Mouse (Mus musculus) neural tube, embryonic 13.5 days (tissue): ENCODE results near the gene Kcnip4. TPM values are rescaled to one million over a fixed set of nuclear protein-coding genes. Genes with fewer than 3 reads are reported as not detected.

Source experiments
- ATAC-seq: fragments of 200-750 bp; cut with Nextera tagmentation; 2 replicates; pipeline ENCODE4 v1.8.0; 2017; ENCODE audit warnings: low read depth, mild to moderate bottlenecking, moderate TSS enrichment, moderate library complexity
- H3K27ac ChIP-seq: fragments of 300-500 bp; sonication (generic); replicated peaks from 2 replicates; pipeline ENCODE4 v1.5.1; 2015; ENCODE audit warnings: moderate library complexity, mild to moderate bottlenecking, inconsistent platforms
- H3K27me3 ChIP-seq: fragments of 300-500 bp; sonication (generic); 2 replicates; pipeline ENCODE4 v1.6.1; 2015; ENCODE audit warnings: mild to moderate bottlenecking, inconsistent platforms
- H3K36me3 ChIP-seq: fragments of 300-500 bp; sonication (generic); 2 replicates; pipeline ENCODE4 v1.6.1; 2015; ENCODE audit warnings: mild to moderate bottlenecking, inconsistent platforms
- H3K4me1 ChIP-seq: fragments of 300-500 bp; sonication (generic); replicated peaks from 2 replicates; pipeline ENCODE4 v1.6.1; 2015; ENCODE audit warnings: inconsistent platforms
- H3K4me2 ChIP-seq: fragments of 300-500 bp; sonication (generic); 2 replicates; pipeline ENCODE4 v1.6.1; 2015; ENCODE audit warnings: inconsistent platforms, mild to moderate bottlenecking, moderate library complexity
- H3K4me3 ChIP-seq: fragments of 300-500 bp; sonication (generic); 2 replicates; pipeline ENCODE4 v1.5.1; 2015; ENCODE audit warnings: mild to moderate bottlenecking, inconsistent platforms
- H3K9ac ChIP-seq: fragments of 300-500 bp; sonication (generic); 2 replicates; pipeline ENCODE4 v1.6.1; 2015; ENCODE audit warnings: moderate library complexity, mild to moderate bottlenecking, inconsistent platforms
- H3K9me3 ChIP-seq: fragments of 300-500 bp; sonication (generic); 2 replicates; pipeline ENCODE4 v1.6.1; 2016; ENCODE audit warnings: inconsistent platforms
- WGBS: fragments of 180-500 bp; shearing (Covaris S2); methylation state at CpG from one replicate; pipeline ENCODE4 v1.1.7; 2015; 5-methylcytosine and 5-hydroxymethylcytosine counted together
- polyA plus RNA-seq: library from polyadenylated mRNA; unstranded; fragments of >200 nt; fragmentation: Nextera tagmentation; extraction: Ambion mirVana; gene quantifications from 2 replicates; pipeline ENCODE4 v1.2.1, GENCODE M21; 2015

Gene Kcnip4
- polyA plus RNA-seq, 1 experiment from 2014 or later = 9.1 TPM

- no peak for ATAC-seq
- Histone ChIP-seq H3K4me1 (no peaks in the 10 kb centered on the region), H3K36me3 (no peaks in the 10 kb centered on the region), H3K4me2 (no peak overlapping the region), H3K9me3 (no peaks in the 10 kb centered on the region), H3K27ac (no peak overlapping the region), H3K9ac (no peak overlapping the region), H3K4me3 (no peak overlapping the region), H3K27me3 (no peaks in the 10 kb centered on the region)
- WGBS = 61% methylated on average over 2 of the region's 2 CpGs
Measured at GRCm38 (mm10) chr5:48737640-48738039, 787.1 kb downstream of the Kcnip4 start.

GRCm38 (mm10) chr5:48718166-48718565 is 806.5 kb downstream of the Kcnip4 start:
- H3K9me3 ChIP-seq = no peaks in the 10 kb centered on the region
- H3K4me3 ChIP-seq = no peak overlapping the region
- no peaks in the 10 kb centered on the region for H3K36me3 ChIP-seq
- H3K27ac ChIP-seq = no peak overlapping the region
- no peak overlapping the region for H3K4me2 ChIP-seq
- no peaks in the 10 kb centered on the region for H3K27me3 ChIP-seq
- no peaks in the 10 kb centered on the region for H3K4me1 ChIP-seq
- ATAC-seq = no peak
- no peak overlapping the region for H3K9ac ChIP-seq

GRCm38 (mm10) chr5:48705997-48706396 is 818.7 kb downstream of the Kcnip4 start:
- Histone ChIP-seq H3K36me3 (no peaks in the 10 kb centered on the region), H3K27ac (no peak overlapping the region), H3K27me3 (no peaks in the 10 kb centered on the region), H3K9me3 (no peaks in the 10 kb centered on the region), H3K4me2 (no peak overlapping the region), H3K4me3 (no peak overlapping the region), H3K9ac (no peak overlapping the region), H3K4me1 (no peaks in the 10 kb centered on the region)
- ATAC-seq = no peak
- WGBS = 81% methylated on average over 3 of the region's 3 CpGs

GRCm38 (mm10) chr5:48687068-48687467 is 837.6 kb downstream of the Kcnip4 start:
- H3K4me3 ChIP-seq = no peak overlapping the region
- no peak overlapping the region for H3K9ac ChIP-seq
- WGBS = 87% methylated on average over 3 of the region's 3 CpGs
- no peaks in the 10 kb centered on the region for H3K27me3 ChIP-seq
- ATAC-seq = no peak
- H3K9me3 ChIP-seq = no peaks in the 10 kb centered on the region
- H3K27ac ChIP-seq = no peak overlapping the region
- H3K4me2 ChIP-seq = no peak overlapping the region
- H3K36me3 ChIP-seq = no peaks in the 10 kb centered on the region
- no peaks in the 10 kb centered on the region for H3K4me1 ChIP-seq

GRCm38 (mm10) chr5:48679733-48680595 is 844.7 kb downstream of the Kcnip4 start:
- H3K9me3 ChIP-seq = no peaks in the 10 kb centered on the region
- H3K27me3 ChIP-seq = no peaks in the 10 kb centered on the region
- H3K4me3 ChIP-seq = no peak overlapping the region
- H3K9ac ChIP-seq = no peak overlapping the region
- H3K27ac ChIP-seq = no peak overlapping the region
- no peak overlapping the region for H3K4me2 ChIP-seq
- H3K36me3 ChIP-seq = no peaks in the 10 kb centered on the region
- no peak for ATAC-seq
- 67% methylated on average over 8 of the region's 8 CpGs for WGBS
- no peaks in the 10 kb centered on the region for H3K4me1 ChIP-seq

- ATAC-seq = no peak
- H3K27me3 ChIP-seq = no peaks in the 10 kb centered on the region
- H3K4me2 ChIP-seq = no peak overlapping the region
- H3K9ac ChIP-seq = no peak overlapping the region
- H3K27ac ChIP-seq = no peak overlapping the region
- no peaks in the 10 kb centered on the region for H3K36me3 ChIP-seq
- no peak overlapping the region for H3K4me3 ChIP-seq
- H3K4me1 ChIP-seq = no peaks in the 10 kb centered on the region
- H3K9me3 ChIP-seq = no peaks in the 10 kb centered on the region
- WGBS = 82% methylated on average over 3 of the region's 3 CpGs
Measured at GRCm38 (mm10) chr5:48662504-48662903, 862.2 kb downstream of the Kcnip4 start.

- no peak overlapping the region for H3K9ac ChIP-seq
- no peak for ATAC-seq
- 92% methylated on average over 3 of the region's 3 CpGs for WGBS
- no peak overlapping the region for H3K4me2 ChIP-seq
- H3K4me1 ChIP-seq = no peaks in the 10 kb centered on the region
- no peaks in the 10 kb centered on the region for H3K27me3 ChIP-seq
- no peaks in the 10 kb centered on the region for H3K9me3 ChIP-seq
- no peaks in the 10 kb centered on the region for H3K36me3 ChIP-seq
- no peak overlapping the region for H3K27ac ChIP-seq
- no peak overlapping the region for H3K4me3 ChIP-seq
Measured at GRCm38 (mm10) chr5:48659975-48660374, 864.7 kb downstream of the Kcnip4 start.

GRCm38 (mm10) chr5:48650496-48650895 is 874.2 kb downstream of the Kcnip4 start:
- no peaks in the 10 kb centered on the region for H3K9me3 ChIP-seq
- WGBS = 58% methylated on average over 4 of the region's 4 CpGs
- H3K9ac ChIP-seq = no peak overlapping the region
- H3K27ac ChIP-seq = no peak overlapping the region
- no peak for ATAC-seq
- no peaks in the 10 kb centered on the region for H3K36me3 ChIP-seq
- H3K27me3 ChIP-seq = no peaks in the 10 kb centered on the region
- no peak overlapping the region for H3K4me3 ChIP-seq
- no peak overlapping the region for H3K4me2 ChIP-seq
- no peaks in the 10 kb centered on the region for H3K4me1 ChIP-seq

- Histone ChIP-seq H3K4me3 (no peak overlapping the region), H3K9me3 (no peaks in the 10 kb centered on the region), H3K36me3 (no peaks in the 10 kb centered on the region), H3K4me2 (no peak overlapping the region), H3K27ac (no peak overlapping the region), H3K27me3 (no peaks in the 10 kb centered on the region), H3K4me1 (no peaks in the 10 kb centered on the region), H3K9ac (no peak overlapping the region)
- no peak for ATAC-seq
- 87% methylated on average over 6 of the region's 6 CpGs for WGBS
Measured at GRCm38 (mm10) chr5:48636675-48637074, 888.0 kb downstream of the Kcnip4 start.

- H3K9ac ChIP-seq = no peak overlapping the region
- 91% methylated on average over 3 of the region's 3 CpGs for WGBS
- no peak overlapping the region for H3K4me2 ChIP-seq
- H3K27me3 ChIP-seq = no peaks in the 10 kb centered on the region
- H3K4me1 ChIP-seq = no peaks in the 10 kb centered on the region
- no peaks in the 10 kb centered on the region for H3K9me3 ChIP-seq
- ATAC-seq = no peak
- H3K36me3 ChIP-seq = no peaks in the 10 kb centered on the region
- no peak overlapping the region for H3K4me3 ChIP-seq
- no peak overlapping the region for H3K27ac ChIP-seq
Measured at GRCm38 (mm10) chr5:48633631-48634030, 891.1 kb downstream of the Kcnip4 start.

GRCm38 (mm10) chr5:48623370-48623769 is 901.3 kb downstream of the Kcnip4 start:
- no peak for ATAC-seq
- 76% methylated on average over 7 of the region's 7 CpGs for WGBS

GRCm38 (mm10) chr5:48606916-48607315 is 917.8 kb downstream of the Kcnip4 start:
- no peaks in the 10 kb centered on the region for H3K4me1 ChIP-seq
- H3K27ac ChIP-seq = no peak overlapping the region
- no peak for ATAC-seq
- H3K27me3 ChIP-seq = no peaks in the 10 kb centered on the region
- H3K9me3 ChIP-seq = no peaks in the 10 kb centered on the region
- no peak overlapping the region for H3K4me3 ChIP-seq
- H3K36me3 ChIP-seq = no peaks in the 10 kb centered on the region
- H3K9ac ChIP-seq = no peak overlapping the region
- whole genome bisulfite sequencing = 80% methylated on average over 5 of the region's 5 CpGs
- no peak overlapping the region for H3K4me2 ChIP-seq

More at GRCm38 (mm10) chr5:48623370-48623769, 901.3 kb downstream of the Kcnip4 start:
- no peaks in the 10 kb centered on the region for H3K4me1 ChIP-seq
- no peak overlapping the region for H3K27ac ChIP-seq
- H3K9ac ChIP-seq = no peak overlapping the region
- no peak overlapping the region for H3K4me3 ChIP-seq
- H3K4me2 ChIP-seq = no peak overlapping the region
- no peaks in the 10 kb centered on the region for H3K36me3 ChIP-seq
- H3K27me3 ChIP-seq = no peaks in the 10 kb centered on the region
- H3K9me3 ChIP-seq = no peaks in the 10 kb centered on the region

GRCm38 (mm10) chr5:48606281-48606680 is 918.4 kb downstream of the Kcnip4 start:
- no peaks in the 10 kb centered on the region for H3K36me3 ChIP-seq
- H3K9me3 ChIP-seq = no peaks in the 10 kb centered on the region
- ATAC-seq = no peak
- no peak overlapping the region for H3K9ac ChIP-seq
- no peak overlapping the region for H3K4me2 ChIP-seq
- no peak overlapping the region for H3K27ac ChIP-seq
- WGBS = 86% methylated on average over 9 of the region's 9 CpGs
- no peaks in the 10 kb centered on the region for H3K27me3 ChIP-seq
- H3K4me1 ChIP-seq = no peaks in the 10 kb centered on the region
- no peak overlapping the region for H3K4me3 ChIP-seq
